Mouse (Mus musculus): ENCODE measurements around the gene Lmo7.

- no peak for TF ChIP-seq CTCF (IDR thresholded peaks at IDR 0.05; ENCODE audit: low read depth)
- no peak for TF ChIP-seq EP300 (IDR thresholded peaks at IDR 0.05; ENCODE audit: low read depth)
These were observed 174.0 kb downstream of the Lmo7 start for GRCm38 (mm10) chr14:101903722-101904121.
